Mouse (Mus musculus) CH12.LX (cell line): ENCODE results near the gene Lama1. TPM values are rescaled to one million over a fixed set of nuclear protein-coding genes. Genes with fewer than 3 reads are reported as not detected.

Experiments
- DNase-seq: peaks from one replicate; pipeline ENCODE4 v3.0.0-alpha.2; 2013; ENCODE audit errors: extremely low read depth
- H3K27ac ChIP-seq: 2 replicates; pipeline ENCODE4 v1.5.1; 2012; ENCODE audit warnings: low read depth, mild to moderate bottlenecking, control low read depth, moderate library complexity; ENCODE audit not compliant: insufficient read depth
- H3K27me3 ChIP-seq: replicated peaks from 2 replicates; pipeline ENCODE3; 2012; ENCODE audit warnings: inconsistent platforms
- H3K36me3 ChIP-seq, 2 experiments: replicated peaks in 1 of 2; 2 replicates each; pipeline versions ENCODE3 to v1.6.1; 2012; ENCODE audit warnings: inconsistent platforms in 1 of 2, low read length in 1 of 2, mild to moderate bottlenecking in 1 of 2, mixed read lengths in 1 of 2, moderate library complexity in 1 of 2; ENCODE audit not compliant: control insufficient read depth in 1 of 2, insufficient read depth in 1 of 2
- H3K4me1 ChIP-seq, 2 experiments: 2 replicates each; pipeline ENCODE4 v1.6.1; 2012; ENCODE audit warnings: inconsistent platforms in 1 of 2, moderate library complexity in 1 of 2; ENCODE audit not compliant: insufficient read depth in 2 of 2, control insufficient read depth in 1 of 2
- H3K4me2 ChIP-seq: 2 replicates; pipeline ENCODE4 v1.6.1; 2012; ENCODE audit warnings: low read depth, mild to moderate bottlenecking, control low read depth; ENCODE audit not compliant: poor library complexity, insufficient read depth, severe bottlenecking
- H3K4me3 ChIP-seq, 3 experiments: fragments of 150-350 bp in 1 of 3; sonication (generic) in 1 of 3; replicated peaks in 1 of 3; 2 replicates each; pipeline versions ENCODE3 to v1.5.1; 2011 to 2012; ENCODE audit warnings: low read depth in 2 of 3, low read length in 2 of 3, mild to moderate bottlenecking in 2 of 3, moderate library complexity in 2 of 3, control low read depth in 1 of 3, improper control_type of control experiment in 1 of 3, inconsistent platforms in 1 of 3, mixed read lengths in 1 of 3; ENCODE audit not compliant: poor library complexity in 1 of 3
- H3K79me2 ChIP-seq: replicated peaks from 2 replicates; pipeline ENCODE4 v1.6.1; 2012; ENCODE audit warnings: mild to moderate bottlenecking, moderate library complexity; ENCODE audit not compliant: control insufficient read depth, poor library complexity, insufficient read depth, severe bottlenecking; ENCODE audit errors: extremely low read depth
- H3K9ac ChIP-seq: 2 replicates; pipeline ENCODE4 v1.6.1; 2012; ENCODE audit warnings: low read depth, mild to moderate bottlenecking, control low read depth, moderate library complexity; ENCODE audit not compliant: insufficient read depth
- H3K9me3 ChIP-seq: replicated peaks from 2 replicates; pipeline ENCODE3; 2012; ENCODE audit warnings: low read length, inconsistent platforms, mixed read lengths
- CHD1 ChIP-seq: IDR thresholded peaks from 2 replicates; pipeline ENCODE4 v1.6.1; 2012; ENCODE audit warnings: low read depth, low read length, improper control_type of control experiment, inconsistent platforms
- CHD2 ChIP-seq: IDR thresholded peaks from 2 replicates; pipeline ENCODE4 v1.6.1; 2011; ENCODE audit warnings: low read length, improper control_type of control experiment
- CTCF ChIP-seq, 2 experiments: IDR thresholded peaks in 1 of 2; conservative IDR thresholded peaks in 1 of 2; 2 replicates each; pipeline ENCODE4 v1.5.1; 2011 to 2012; ENCODE audit warnings: low read depth in 2 of 2, low read length in 2 of 2, improper control_type of control experiment in 1 of 2, inconsistent platforms in 1 of 2, mild to moderate bottlenecking in 1 of 2, moderate library complexity in 1 of 2
- E2F4 ChIP-seq: IDR thresholded peaks from 2 replicates; pipeline ENCODE4 v1.6.1; 2011; ENCODE audit warnings: low read depth, low read length, improper control_type of control experiment; ENCODE audit not compliant: insufficient replicate concordance
- ELF1 ChIP-seq: IDR thresholded peaks from 2 replicates; pipeline ENCODE4 v1.6.1; 2014; ENCODE audit warnings: low read depth, mild to moderate bottlenecking, inconsistent platforms, low read length, improper control_type of control experiment
- GABPA ChIP-seq: IDR thresholded peaks from 2 replicates; pipeline ENCODE4 v1.6.1; 2012; ENCODE audit warnings: low read depth, low read length, improper control_type of control experiment, inconsistent platforms; ENCODE audit not compliant: insufficient replicate concordance
- IRF4 ChIP-seq: IDR thresholded peaks from 2 replicates; pipeline ENCODE4 v1.6.1; 2014; ENCODE audit warnings: low read depth, mild to moderate bottlenecking, inconsistent platforms, low read length, improper control_type of control experiment
- JUN ChIP-seq: IDR thresholded peaks from 2 replicates; pipeline ENCODE4 v1.6.1; 2011; ENCODE audit warnings: low read depth, mild to moderate bottlenecking, low read length, improper control_type of control experiment, moderate library complexity; ENCODE audit not compliant: insufficient read depth
- MAX ChIP-seq: IDR thresholded peaks from 2 replicates; pipeline ENCODE4 v1.6.1; 2011; ENCODE audit warnings: low read length, improper control_type of control experiment
- POLR2A ChIP-seq: IDR thresholded peaks from 2 replicates; pipeline ENCODE4 v1.6.1; 2011; ENCODE audit warnings: low read depth, mild to moderate bottlenecking, improper control_type of control experiment, low read length
- RAD21 ChIP-seq: IDR thresholded peaks from 2 replicates; pipeline ENCODE4 v1.6.1; 2011; ENCODE audit warnings: low read depth, mild to moderate bottlenecking, low read length, improper control_type of control experiment, moderate library complexity
- RCOR1 ChIP-seq: conservative IDR thresholded peaks from 2 replicates; pipeline ENCODE4 v1.6.1; 2012; ENCODE audit warnings: low read depth, mild to moderate bottlenecking, inconsistent platforms, low read length, improper control_type of control experiment
- SIN3A ChIP-seq: IDR thresholded peaks from 2 replicates; pipeline ENCODE4 v1.6.1; 2012; ENCODE audit warnings: low read length, improper control_type of control experiment, inconsistent platforms
- TCF12 ChIP-seq: IDR thresholded peaks from 2 replicates; pipeline ENCODE4 v1.6.1; 2014; ENCODE audit warnings: low read depth, mild to moderate bottlenecking, inconsistent platforms, low read length, improper control_type of control experiment
- UBTF ChIP-seq: IDR thresholded peaks from 2 replicates; pipeline ENCODE4 v1.6.1; 2012; ENCODE audit warnings: low read depth, mild to moderate bottlenecking, inconsistent platforms, low read length, improper control_type of control experiment, moderate library complexity
- ZC3H11A ChIP-seq: IDR thresholded peaks from 2 replicates; pipeline ENCODE4 v1.6.1; 2012; ENCODE audit warnings: low read depth, mild to moderate bottlenecking, inconsistent platforms, low read length, improper control_type of control experiment
- ZNF384 ChIP-seq: IDR thresholded peaks from 2 replicates; pipeline ENCODE4 v1.6.1; 2012; ENCODE audit warnings: low read depth, low read length, improper control_type of control experiment, inconsistent platforms
- dilution Hi-C: fragments of 300-500 bp; cut with MboI; formaldehyde crosslinking; loops from 2 replicates; pipeline ENCODE4 v1.14.3; 2020; ENCODE audit warnings: low sequenced_read_pairs; ENCODE audit not compliant: extremely low pct_unique_long_range_greater_than_20kb, extremely low pct_ligation_motif_present
- in situ Hi-C: fragments of 300-500 bp; cut with MboI; formaldehyde crosslinking; loops from 3 replicates; pipeline ENCODE4 v1.14.3; 2019; ENCODE audit warnings: low sequenced_read_pairs, low pct_ligation_motif_present, low pct_unique_long_range_greater_than_20kb, mixed read lengths
- polyA plus RNA-seq: library from polyadenylated mRNA; unstranded; fragments of >175 nt; gene quantifications from 2 replicates; pipeline ENCODE4 v1.2.1, GENCODE M21; 2012; ENCODE audit warnings: low read depth; ENCODE audit not compliant: insufficient read length
- total RNA-seq, 2 experiments: library from RNA; depleted of rRNA; stranded (reverse); fragments of 300-350 nt in 1 of 2; fragments of >200 nt in 1 of 2; gene quantifications; 2 replicates each; pipeline ENCODE4 v1.2.3; 2012 to 2014

Lama1 gene
- total and polyA plus RNA-seq, 3 experiments = not detected

GRCm38 (mm10) chr17:67866026-67866425 lies 169.0 kb downstream of the Lama1 start:
- no peaks in the 10 kb centered on the region for H3K4me1 ChIP-seq
- H3K4me2 ChIP-seq = no peak overlapping the region
- H3K9ac ChIP-seq = no peak overlapping the region
- peaks cover 79% of the 10 kb centered on the region for H3K9me3 ChIP-seq
- TF ChIP-seq GABPA (no peak), IRF4 (no peak), CHD2 (no peak), MAX (no peak), CTCF (conservative IDR thresholded peaks at IDR 0.05 in 1 of 2, IDR thresholded peaks at IDR 0.05 in 1 of 2; ENCODE audit: low read depth in 2 of 2, low read length in 2 of 2) (no peak), POLR2A (no peak), CHD1 (no peak), ZNF384 (no peak), JUN (no peak), ELF1 (no peak), RAD21 (no peak), ZC3H11A (no peak), E2F4 (no peak)
- in situ Hi-C loops = no loop called here
- dilution Hi-C loops = no loop called here
- no peaks in the 10 kb centered on the region for H3K27me3 ChIP-seq
- H3K27ac ChIP-seq = no peak overlapping the region
- H3K79me2 ChIP-seq = no peaks in the 10 kb centered on the region
- DNase-seq = no peak
- no peaks in the 10 kb centered on the region for H3K36me3 ChIP-seq
- no peak overlapping the region for H3K4me3 ChIP-seq

GRCm38 (mm10) chr17:67866541-67867241 lies 169.6 kb downstream of the Lama1 start:
- H3K27ac ChIP-seq = no peak overlapping the region
- TF ChIP-seq GABPA (no peak), ELF1 (no peak), RCOR1 (no peak), E2F4 (no peak), TCF12 (no peak), SIN3A (no peak), UBTF (no peak)
- TF ChIP-seq, all 38 proteins: peak for 0
- H3K79me2 ChIP-seq = no peaks in the 10 kb centered on the region
- no peaks in the 10 kb centered on the region for H3K36me3 ChIP-seq
- no peak for DNase-seq
- dilution Hi-C loops = no loop called here
- no peak overlapping the region for H3K4me3 ChIP-seq
- peaks cover 79% of the 10 kb centered on the region for H3K9me3 ChIP-seq
- in situ Hi-C loops = no loop called here
- no peaks in the 10 kb centered on the region for H3K27me3 ChIP-seq
- no peak overlapping the region for H3K9ac ChIP-seq
- H3K4me2 ChIP-seq = no peak overlapping the region
- H3K4me1 ChIP-seq = no peaks in the 10 kb centered on the region
